Mouse (Mus musculus): ENCODE results near the gene Kmt5a. TPM values are rescaled to one million over a fixed set of nuclear protein-coding genes. Genes with fewer than 3 reads are reported as not detected.
A peak's percentile ranks its signal among the peaks of the same experiment; 100 is the strongest.

Kmt5a gene
- total RNA-seq (2014; fragmentation: Nextera tagmentation) (210 and 216 TPM in 2 replicates), total RNA-seq (2017) (112 and 163 TPM in 2 replicates)

DNA sequence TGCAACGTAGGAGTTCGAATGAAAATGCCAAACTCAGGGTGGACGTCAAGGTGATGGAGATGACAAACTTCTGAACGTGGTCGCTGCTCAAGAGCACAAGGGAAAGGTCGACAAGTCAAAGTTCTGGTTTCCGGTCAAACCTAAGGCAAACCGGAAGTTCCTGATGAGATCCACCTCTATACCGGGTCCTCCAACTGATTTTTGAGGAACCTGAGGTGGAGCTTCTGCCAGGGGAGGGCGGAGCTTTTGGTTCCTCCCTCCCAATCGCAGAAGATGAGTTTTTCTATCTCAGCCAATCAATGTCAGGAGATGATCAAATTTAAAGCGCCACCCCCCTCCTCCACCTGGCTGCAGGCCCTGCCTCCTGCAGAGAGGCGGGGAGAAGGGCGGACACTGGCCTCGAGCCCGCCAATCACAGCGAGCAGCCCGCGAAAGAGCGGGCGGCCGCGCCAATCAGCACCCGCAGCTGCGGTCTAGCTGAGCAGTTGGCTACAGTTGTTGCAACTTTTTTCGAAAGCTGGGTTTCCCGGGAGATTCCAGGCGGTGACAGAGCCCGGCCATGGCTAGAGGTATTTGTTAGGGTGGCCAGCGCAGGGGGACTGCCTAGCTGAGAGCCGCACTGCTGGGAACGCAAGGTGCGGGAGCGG lies at the start of gene Kmt5a:
Gene Kmt5a (plus strand): TSS at position 484 of the 647 bp plus-strand sequence.
- peak; percentile 93 for ATAC-seq (replicated peaks; ENCODE audit: poor library complexity, severe bottlenecking)

DNA sequence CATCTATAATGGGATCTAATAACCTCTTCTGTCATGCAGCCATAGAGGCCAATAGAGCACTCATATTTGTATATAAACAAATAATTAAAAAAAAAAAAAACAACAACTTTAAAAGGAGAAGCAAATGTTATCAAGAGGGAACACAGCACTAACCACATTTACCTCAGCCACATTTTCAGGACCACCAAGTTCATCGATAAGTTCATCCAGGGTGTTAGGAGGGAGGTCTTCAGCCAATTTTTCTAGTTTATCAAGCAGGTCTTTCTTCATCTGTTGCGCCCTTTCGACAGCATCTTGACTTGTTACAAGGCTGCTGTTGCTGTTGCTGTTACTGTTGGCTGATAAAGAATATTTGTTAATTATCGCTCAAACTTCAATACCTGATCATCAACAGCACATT lies 47.3 kb upstream of the Kmt5a start:
- no peak for ATAC-seq (replicated peaks; ENCODE audit: poor library complexity, severe bottlenecking)

DNA sequence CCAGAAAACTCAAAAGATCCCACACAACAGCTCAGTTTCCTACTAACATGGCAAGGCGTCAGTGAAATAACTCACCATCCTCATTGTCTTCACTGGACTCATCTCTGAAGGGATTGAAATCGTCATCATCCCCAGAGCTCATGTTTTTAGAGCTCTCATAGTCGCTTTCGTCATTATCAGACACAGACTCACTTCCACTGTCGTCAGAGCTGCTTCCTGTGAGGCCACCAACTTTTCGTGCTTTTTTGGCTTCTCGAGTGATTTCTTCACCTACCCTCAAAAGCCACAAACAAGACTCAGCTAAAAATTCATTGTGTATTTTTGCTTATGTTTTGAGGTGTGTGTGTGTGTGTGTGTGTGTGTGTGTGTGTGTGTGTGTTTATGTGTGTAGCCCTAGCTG lies 46.0 kb upstream of the Kmt5a start:
- peak; percentile 82 for ATAC-seq (replicated peaks; ENCODE audit: poor library complexity, severe bottlenecking)

DNA sequence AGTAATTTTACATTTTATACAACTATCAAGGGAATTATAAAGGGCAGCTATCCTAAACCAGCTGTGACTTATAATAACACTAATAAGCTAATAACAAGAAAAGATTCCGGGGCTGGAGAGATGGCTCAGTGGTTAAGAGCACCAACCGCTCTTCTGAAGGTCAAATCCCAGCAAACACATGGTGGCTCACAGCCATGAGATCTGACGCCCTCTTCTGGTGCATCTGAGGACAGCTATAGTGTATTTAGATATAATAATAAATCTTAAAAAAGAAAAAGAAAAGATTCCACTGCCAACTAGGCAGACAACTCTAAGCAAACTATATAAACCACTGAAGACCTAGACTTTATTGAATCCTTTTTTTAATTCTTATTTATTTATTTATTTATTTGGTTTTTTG lies 28.9 kb upstream of the Kmt5a start:
- ATAC-seq (replicated peaks; ENCODE audit: poor library complexity, severe bottlenecking): no peak

GRCm38 (mm10) chr5:124412163-124412562 lies 27.6 kb upstream of the Kmt5a start:
- no peak for ATAC-seq (replicated peaks; ENCODE audit: poor library complexity, severe bottlenecking)

DNA sequence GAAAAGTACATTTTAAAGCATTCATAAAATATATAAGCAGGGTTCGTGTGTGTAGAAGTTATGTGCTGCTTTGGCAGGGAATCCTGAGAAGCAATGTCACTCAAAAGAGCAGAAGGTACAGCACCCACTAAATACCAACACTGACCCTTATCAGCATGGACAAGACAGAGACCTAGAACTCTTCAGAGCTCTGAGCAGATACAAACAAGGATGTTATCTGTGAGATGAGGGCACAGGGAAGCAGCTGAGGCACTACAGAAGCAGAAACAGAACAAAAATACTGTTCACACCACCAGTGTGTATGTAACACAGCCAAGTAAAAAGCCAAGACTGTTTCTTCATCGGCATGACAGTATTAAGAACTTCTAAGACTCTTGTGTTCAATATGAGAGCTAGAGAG lies 20.8 kb upstream of the Kmt5a start:
- ATAC-seq (replicated peaks; ENCODE audit: poor library complexity, severe bottlenecking): no peak

GRCm38 (mm10) chr5:124421786-124422185 lies 17.9 kb upstream of the Kmt5a start:
- ATAC-seq (replicated peaks; ENCODE audit: poor library complexity, severe bottlenecking): no peak

- ATAC-seq (replicated peaks; ENCODE audit: poor library complexity, severe bottlenecking): 0 out of 2 replicates have a peak, but pooled peaks have one; percentile 20
These were observed 15.5 kb upstream of the Kmt5a start for GRCm38 (mm10) chr5:124424200-124424722.

DNA sequence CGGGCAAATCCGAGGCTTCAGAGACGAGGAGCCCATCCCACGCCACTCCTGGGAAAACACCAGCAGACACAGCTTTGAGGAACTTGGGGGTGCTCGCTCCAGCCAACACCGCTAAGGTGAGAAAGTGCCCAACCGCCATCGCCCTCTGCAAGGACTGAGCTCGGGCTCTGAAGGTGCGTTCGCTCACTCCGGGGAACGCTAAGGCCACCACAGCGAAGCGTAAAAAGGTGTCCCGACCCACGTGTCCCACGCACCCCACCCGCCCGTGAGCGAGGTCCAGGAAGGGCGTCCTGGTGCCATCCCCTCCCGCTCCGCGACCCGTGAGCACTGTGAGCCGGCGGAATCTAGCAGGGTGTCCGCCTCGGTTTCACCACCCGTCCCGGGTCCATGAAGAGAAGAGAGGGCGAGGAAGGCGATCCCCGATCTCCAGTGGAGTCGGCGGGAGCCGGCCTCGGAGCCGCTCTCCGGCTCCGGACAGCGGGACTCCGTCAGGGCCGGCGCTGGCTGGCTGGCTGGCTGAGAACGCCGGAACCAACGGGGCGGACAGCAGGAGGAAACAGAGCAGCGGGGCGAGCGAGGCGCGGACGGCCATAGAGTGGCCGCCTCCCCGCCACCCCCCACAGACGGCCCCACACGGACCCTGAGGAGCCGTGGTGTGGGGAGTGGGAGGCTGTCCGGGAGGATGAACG lies 14.9 kb upstream of the Kmt5a start:
- ATAC-seq (replicated peaks; ENCODE audit: poor library complexity, severe bottlenecking): peak; percentile 29

GRCm38 (mm10) chr5:124425412-124426259 lies 14.1 kb upstream of the Kmt5a start, which contains the start of gene Sbno1:
Sbno1 (minus strand) TSS chr5:124426001.
- peak; percentile 88 for ATAC-seq (replicated peaks; ENCODE audit: poor library complexity, severe bottlenecking)

- ATAC-seq (replicated peaks; ENCODE audit: poor library complexity, severe bottlenecking): no peak
These were observed 13.2 kb upstream of the Kmt5a start for GRCm38 (mm10) chr5:124426475-124427071.

- peak; percentile 96 for ATAC-seq (replicated peaks; ENCODE audit: poor library complexity, severe bottlenecking)
These were observed 7.2 kb upstream of the Kmt5a start for GRCm38 (mm10) chr5:124432398-124433012.

- ATAC-seq (replicated peaks; ENCODE audit: poor library complexity, severe bottlenecking): no peak
These were observed 6.7 kb upstream of the Kmt5a start for GRCm38 (mm10) chr5:124433048-124433447.

GRCm38 (mm10) chr5:124438229-124438628 lies 1.5 kb upstream of the Kmt5a start:
- ATAC-seq (replicated peaks; ENCODE audit: poor library complexity, severe bottlenecking): peak; percentile 15

- ATAC-seq (replicated peaks; ENCODE audit: poor library complexity, severe bottlenecking): no peak
These were observed 984 bp upstream of the Kmt5a start for GRCm38 (mm10) chr5:124438746-124439145.

GRCm38 (mm10) chr5:124440094-124440701 lies 468 bp downstream of the Kmt5a start:
- ATAC-seq (replicated peaks; ENCODE audit: poor library complexity, severe bottlenecking): peak; percentile 36

- no peak for ATAC-seq (replicated peaks; ENCODE audit: poor library complexity, severe bottlenecking)
These were observed 2.9 kb downstream of the Kmt5a start for GRCm38 (mm10) chr5:124442628-124443027.

- ATAC-seq (replicated peaks; ENCODE audit: poor library complexity, severe bottlenecking): no peak
These were observed 4.5 kb downstream of the Kmt5a start for GRCm38 (mm10) chr5:124444208-124444607.

Data from granulocyte monocyte progenitor cell, adult 5-6 weeks (primary cell).